Mouse (Mus musculus): ENCODE measurements around the gene Ppm1h.

- TF ChIP-seq POLR2A (IDR thresholded peaks at IDR 0.05; ENCODE audit: insufficient read length, low read depth) (no peak), MYOG (IDR thresholded peaks at IDR 0.05; ENCODE audit: control insufficient read depth in 1 of 3, insufficient read depth in 1 of 3, insufficient read length in 2 of 3, low read depth in 2 of 3) (no peak), MAX (IDR thresholded peaks at IDR 0.05; ENCODE audit: low read depth) (no peak), REST (IDR thresholded peaks at IDR 0.05; ENCODE audit: insufficient read depth, insufficient read length) (no peak), SRF (IDR thresholded peaks at IDR 0.05; ENCODE audit: control insufficient read depth, insufficient read length, low read depth) (no peak), CEBPB (IDR thresholded peaks at IDR 0.05; ENCODE audit: insufficient read depth, poor library complexity, severe bottlenecking) (no peak), USF1 (IDR thresholded peaks at IDR 0.05; ENCODE audit: low read depth) (no peak), TCF12 (IDR thresholded peaks at IDR 0.05; ENCODE audit: insufficient read depth, poor library complexity, severe bottlenecking) (no peak), E2F4 (IDR thresholded peaks at IDR 0.05; ENCODE audit: insufficient read depth) (no peak)
These were observed 56.0 kb downstream of the Ppm1h start for GRCm38 (mm10) chr10:122734521-122734920.

All from myocyte (in vitro differentiated cells).